Mouse (Mus musculus) adrenal gland, adult 2 months (tissue): ENCODE results near the gene Fam205a1. TPM values are rescaled to one million over a fixed set of nuclear protein-coding genes. Genes with fewer than 3 reads are reported as not detected.

Experiments
- polyA plus RNA-seq: library from polyadenylated mRNA; depleted of rRNA; stranded (reverse); fragments of >200 nt; gene quantifications from 2 replicates; pipeline ENCODE4 v1.2.3, GENCODE M21; 2012; rRNA removed
- total RNA-seq, 2 experiments: library from RNA; stranded (reverse); gene quantifications; 2 replicates each; pipeline ENCODE4 v1.2.3; 2021

The Fam205a1 gene
- total and polyA plus RNA-seq, 3 experiments = not detected

Other genes starting within 250 kb of the Fam205a1 start
- not detected for gene Gm10591, start 241.7 kb downstream of the Fam205a1 start, total RNA-seq
- gene Gm10591, start 241.7 kb downstream of the Fam205a1 start, polyA plus RNA-seq = not detected in 2 replicates
- gene Gm2564, start 224.2 kb downstream of the Fam205a1 start, total RNA-seq = 10 to 100 TPM; 14.5 to 24.0 TPM
- 13.6 and 16.2 TPM in 2 replicates for gene Gm2564, start 224.2 kb downstream of the Fam205a1 start, polyA plus RNA-seq
- gene Ccl27b, start 198.6 kb downstream of the Fam205a1 start, total RNA-seq = not detected
- not detected in 2 replicates for gene Ccl27b, start 198.6 kb downstream of the Fam205a1 start, polyA plus RNA-seq
- gene Il11ra2, start 192.0 kb downstream of the Fam205a1 start, total RNA-seq = not detected
- gene Il11ra2, start 192.0 kb downstream of the Fam205a1 start, polyA plus RNA-seq = 0.34 and 0.61 TPM in 2 replicates
- under 1 TPM in 1 of 2 experiments, not detected in 1; 0.55 TPM for gene 4930578G10Rik, start 118.3 kb downstream of the Fam205a1 start, total RNA-seq
- 0.26 TPM in 1 of 2 replicates, not detected in the other for gene 4930578G10Rik, start 118.3 kb downstream of the Fam205a1 start, polyA plus RNA-seq
- gene Ccl19, start 97.3 kb downstream of the Fam205a1 start, total RNA-seq = 1 to 10 TPM; 1.8 to 6.7 TPM
- 25.5 and 29.5 TPM in 2 replicates for gene Ccl19, start 97.3 kb downstream of the Fam205a1 start, polyA plus RNA-seq
- 10 to 100 TPM in 1 of 2 experiments, 1 to 10 TPM in 1; 5.7 to 12.2 TPM for gene Ccl21a, start 79.9 kb downstream of the Fam205a1 start, total RNA-seq
- gene Ccl21a, start 79.9 kb downstream of the Fam205a1 start, polyA plus RNA-seq = 2.3 and 3.8 TPM in 2 replicates
- under 1 TPM in 1 of 2 experiments, not detected in 1; 0.14 TPM for gene Gm12394, start 2.9 kb upstream of the Fam205a1 start, total RNA-seq
- gene Gm12394, start 2.9 kb upstream of the Fam205a1 start, polyA plus RNA-seq = not detected in 2 replicates
- gene Fam205c, start 20.3 kb upstream of the Fam205a1 start, total RNA-seq = under 1 TPM in 1 of 2 experiments, not detected in 1; 0.17 TPM
- gene Fam205c, start 20.3 kb upstream of the Fam205a1 start, polyA plus RNA-seq = not detected in 2 replicates
- 1 to 10 TPM in 1 of 2 experiments, under 1 TPM in 1; 0.92 to 2.6 TPM for gene Phf24, start 62.8 kb upstream of the Fam205a1 start, total RNA-seq
- gene Phf24, start 62.8 kb upstream of the Fam205a1 start, polyA plus RNA-seq = 1.8 and 3.1 TPM in 2 replicates
- 10 to 100 TPM; 17.7 to 18.3 TPM for gene Dnajb5, start 95.9 kb upstream of the Fam205a1 start, total RNA-seq
- gene Dnajb5, start 95.9 kb upstream of the Fam205a1 start, polyA plus RNA-seq = 7.4 TPM in 2 replicates
- not detected for gene 1700022I11Rik, start 115.7 kb upstream of the Fam205a1 start, total RNA-seq
- not detected in 2 replicates for gene 1700022I11Rik, start 115.7 kb upstream of the Fam205a1 start, polyA plus RNA-seq
- 100 to 1,000 TPM; 305 to 320 TPM for gene Vcp, start 146.6 kb upstream of the Fam205a1 start, total RNA-seq
- gene Vcp, start 146.6 kb upstream of the Fam205a1 start, polyA plus RNA-seq = 671 and 857 TPM in 2 replicates
- gene Fancg, start 156.6 kb upstream of the Fam205a1 start, total RNA-seq = 1 to 10 TPM; 7.7 to 8.9 TPM
- 10.8 and 13.5 TPM in 2 replicates for gene Fancg, start 156.6 kb upstream of the Fam205a1 start, polyA plus RNA-seq
- 10 to 100 TPM; 16.5 to 20.2 TPM for gene Pigo, start 171.9 kb upstream of the Fam205a1 start, total RNA-seq
- 21.3 and 25.4 TPM in 2 replicates for gene Pigo, start 171.9 kb upstream of the Fam205a1 start, polyA plus RNA-seq
- 100 to 1,000 TPM; 227 to 252 TPM for gene Stoml2, start 177.8 kb upstream of the Fam205a1 start, total RNA-seq
- 192 and 291 TPM in 2 replicates for gene Stoml2, start 177.8 kb upstream of the Fam205a1 start, polyA plus RNA-seq
- 10 to 100 TPM; 51.5 TPM for gene Fam214b, start 192.3 kb upstream of the Fam205a1 start, total RNA-seq
- 42.1 and 43.5 TPM in 2 replicates for gene Fam214b, start 192.3 kb upstream of the Fam205a1 start, polyA plus RNA-seq
- gene Unc13b, start 205.1 kb upstream of the Fam205a1 start, total RNA-seq = 10 to 100 TPM; 10.6 to 11.1 TPM
- 6.0 and 8.6 TPM in 2 replicates for gene Unc13b, start 205.1 kb upstream of the Fam205a1 start, polyA plus RNA-seq